Mouse (Mus musculus): ENCODE data around the gene Rnf212. TPM values are rescaled to one million over a fixed set of nuclear protein-coding genes. Genes with fewer than 3 reads are reported as not detected.

Gene Rnf212
- polyA plus RNA-seq, 1 experiment, result not detected

- H3ac ChIP-seq (ENCODE audit: control insufficient read depth, insufficient read length, low read depth), result no peak overlapping the region
- H3K27me3 ChIP-seq (ENCODE audit: control insufficient read depth, insufficient read depth, insufficient read length), result no peaks in the 10 kb centered on the region
- no peaks in the 10 kb centered on the region for H3K79me3 ChIP-seq (ENCODE audit: low read depth)
- no peak overlapping the region for H3K4me3 ChIP-seq (ENCODE audit: insufficient read depth, poor library complexity, severe bottlenecking)
- no peaks in the 10 kb centered on the region for H3K36me3 ChIP-seq (ENCODE audit: control insufficient read depth, insufficient read depth)
- no peak for TF ChIP-seq MYOD1 (IDR thresholded peaks at IDR 0.05; ENCODE audit: control insufficient read depth, insufficient read length, low read depth)
- no peak for TF ChIP-seq FOSL1 (IDR thresholded peaks at IDR 0.05; ENCODE audit: insufficient read depth, low read length, poor library complexity, severe bottlenecking)
- TF ChIP-seq MAX (IDR thresholded peaks at IDR 0.05), result no peak
- TF ChIP-seq CTCF (IDR thresholded peaks at IDR 0.05; ENCODE audit: control insufficient read depth, insufficient read depth, insufficient read length), result no peak
- TF ChIP-seq MYOG (IDR thresholded peaks at IDR 0.05; ENCODE audit: control insufficient read depth, extremely low read depth, insufficient read length), result no peak
- TF ChIP-seq USF1 (IDR thresholded peaks at IDR 0.05; ENCODE audit: low read depth), result no peak
- no peak for TF ChIP-seq CEBPB (IDR thresholded peaks at IDR 0.05; ENCODE audit: low read depth)
- no peaks in the 10 kb centered on the region for H3K79me2 ChIP-seq (ENCODE audit: control insufficient read depth, insufficient read depth)
These were observed 74.4 kb downstream of the Rnf212 start for GRCm38 (mm10) chr5:108700346-108700745.

DNA sequence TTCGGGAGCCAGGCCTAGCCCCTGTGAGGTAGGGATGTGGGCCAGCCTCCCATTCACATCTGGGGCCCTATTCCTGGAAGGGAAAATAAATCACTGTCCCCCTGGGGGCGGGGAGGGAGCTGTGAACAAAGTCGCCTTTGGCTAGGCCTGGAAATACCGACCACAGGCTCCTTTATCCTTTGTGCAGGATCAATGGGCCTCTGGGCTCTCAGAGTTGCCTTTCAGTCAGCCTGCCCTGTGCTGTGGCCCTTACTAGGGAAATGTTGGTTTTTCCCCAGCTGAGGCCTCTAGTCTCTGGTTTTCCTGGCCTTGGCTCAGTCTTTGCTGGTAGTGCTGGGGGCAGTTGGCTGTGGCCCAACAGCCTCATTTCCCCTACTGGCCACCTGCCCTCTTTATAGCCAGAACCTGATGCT lies 77.4 kb downstream of the Rnf212 start:
- H3K79me3 ChIP-seq (ENCODE audit: low read depth), result no peaks in the 10 kb centered on the region
- TF ChIP-seq CEBPB (IDR thresholded peaks at IDR 0.05; ENCODE audit: low read depth) (no peak), MAX (IDR thresholded peaks at IDR 0.05) (no peak), FOSL1 (IDR thresholded peaks at IDR 0.05; ENCODE audit: insufficient read depth, low read length, poor library complexity, severe bottlenecking) (no peak), MYOG (IDR thresholded peaks at IDR 0.05; ENCODE audit: control insufficient read depth, extremely low read depth, insufficient read length) (no peak), CTCF (IDR thresholded peaks at IDR 0.05; ENCODE audit: control insufficient read depth, insufficient read depth, insufficient read length) (no peak), MYOD1 (IDR thresholded peaks at IDR 0.05; ENCODE audit: control insufficient read depth, insufficient read length, low read depth) (no peak), USF1 (IDR thresholded peaks at IDR 0.05; ENCODE audit: low read depth) (no peak)
- no peak overlapping the region for H3K4me3 ChIP-seq (ENCODE audit: insufficient read depth, poor library complexity, severe bottlenecking)
- no peaks in the 10 kb centered on the region for H3K36me3 ChIP-seq (ENCODE audit: control insufficient read depth, insufficient read depth)
- no peaks in the 10 kb centered on the region for H3K79me2 ChIP-seq (ENCODE audit: control insufficient read depth, insufficient read depth)
- H3ac ChIP-seq (ENCODE audit: control insufficient read depth, insufficient read length, low read depth), result no peak overlapping the region
- H3K27me3 ChIP-seq (ENCODE audit: control insufficient read depth, insufficient read depth, insufficient read length), result no peaks in the 10 kb centered on the region

DNA sequence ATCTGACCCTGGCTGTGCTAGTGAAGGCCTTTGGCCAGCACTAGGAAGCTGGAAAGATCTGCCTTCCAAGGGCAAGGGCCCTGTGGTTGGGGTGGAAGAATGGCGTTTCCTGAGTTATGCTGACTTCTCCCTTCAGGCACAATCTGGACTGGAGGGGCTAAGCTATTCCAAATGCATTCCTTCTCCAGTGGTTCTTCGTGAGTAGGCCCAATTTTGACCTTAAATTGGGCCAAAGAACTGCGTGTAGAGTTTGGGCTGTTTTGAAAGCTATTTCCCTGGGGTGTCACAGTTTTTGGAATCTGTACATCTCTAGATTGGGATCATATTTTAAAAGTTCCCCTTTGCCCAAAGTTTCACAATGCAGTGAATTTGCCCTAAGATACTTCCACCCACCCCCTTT lies 78.2 kb downstream of the Rnf212 start:
- Histone ChIP-seq H3K36me3 (ENCODE audit: control insufficient read depth, insufficient read depth) (no peaks in the 10 kb centered on the region), H3ac (ENCODE audit: control insufficient read depth, insufficient read length, low read depth) (no peak overlapping the region), H3K27me3 (ENCODE audit: control insufficient read depth, insufficient read depth, insufficient read length) (no peaks in the 10 kb centered on the region), H3K4me3 (ENCODE audit: insufficient read depth, poor library complexity, severe bottlenecking) (no peak overlapping the region), H3K79me3 (ENCODE audit: low read depth) (no peaks in the 10 kb centered on the region), H3K79me2 (ENCODE audit: control insufficient read depth, insufficient read depth) (no peaks in the 10 kb centered on the region)
- TF ChIP-seq MYOD1 (IDR thresholded peaks at IDR 0.05; ENCODE audit: control insufficient read depth, insufficient read length, low read depth) (no peak), CEBPB (IDR thresholded peaks at IDR 0.05; ENCODE audit: low read depth) (no peak), MAX (IDR thresholded peaks at IDR 0.05) (no peak), FOSL1 (IDR thresholded peaks at IDR 0.05; ENCODE audit: insufficient read depth, low read length, poor library complexity, severe bottlenecking) (no peak), CTCF (IDR thresholded peaks at IDR 0.05; ENCODE audit: control insufficient read depth, insufficient read depth, insufficient read length) (no peak), USF1 (IDR thresholded peaks at IDR 0.05; ENCODE audit: low read depth) (no peak), MYOG (IDR thresholded peaks at IDR 0.05; ENCODE audit: control insufficient read depth, extremely low read depth, insufficient read length) (no peak)

GRCm38 (mm10) chr5:108695861-108696260 lies 78.9 kb downstream of the Rnf212 start:
- H3K27me3 ChIP-seq (ENCODE audit: control insufficient read depth, insufficient read depth, insufficient read length), result no peaks in the 10 kb centered on the region

GRCm38 (mm10) chr5:108694352-108695261 lies 80.2 kb downstream of the Rnf212 start:
- no peaks in the 10 kb centered on the region for H3K27me3 ChIP-seq (ENCODE audit: control insufficient read depth, insufficient read depth, insufficient read length)
- peak overlapping the region; percentile 45 for H3K4me3 ChIP-seq (ENCODE audit: insufficient read depth, poor library complexity, severe bottlenecking)
- no peaks in the 10 kb centered on the region for H3K79me2 ChIP-seq (ENCODE audit: control insufficient read depth, insufficient read depth)

More at GRCm38 (mm10) chr5:108695861-108696260, 78.9 kb downstream of the Rnf212 start:
- no peaks in the 10 kb centered on the region for H3K79me3 ChIP-seq (ENCODE audit: low read depth)
- no peak overlapping the region for H3ac ChIP-seq (ENCODE audit: control insufficient read depth, insufficient read length, low read depth)
- H3K36me3 ChIP-seq (ENCODE audit: control insufficient read depth, insufficient read depth), result no peaks in the 10 kb centered on the region
- H3K79me2 ChIP-seq (ENCODE audit: control insufficient read depth, insufficient read depth), result no peaks in the 10 kb centered on the region
- H3K4me3 ChIP-seq (ENCODE audit: insufficient read depth, poor library complexity, severe bottlenecking), result no peak overlapping the region
- no peak for TF ChIP-seq MYOG (IDR thresholded peaks at IDR 0.05; ENCODE audit: control insufficient read depth, extremely low read depth, insufficient read length)
- TF ChIP-seq MYOD1 (IDR thresholded peaks at IDR 0.05; ENCODE audit: control insufficient read depth, insufficient read length, low read depth), result no peak
- TF ChIP-seq MAX (IDR thresholded peaks at IDR 0.05), result no peak
- TF ChIP-seq CTCF (IDR thresholded peaks at IDR 0.05; ENCODE audit: control insufficient read depth, insufficient read depth, insufficient read length), result no peak
- TF ChIP-seq USF1 (IDR thresholded peaks at IDR 0.05; ENCODE audit: low read depth), result no peak
- TF ChIP-seq CEBPB (IDR thresholded peaks at IDR 0.05; ENCODE audit: low read depth), result no peak
- TF ChIP-seq FOSL1 (IDR thresholded peaks at IDR 0.05; ENCODE audit: insufficient read depth, low read length, poor library complexity, severe bottlenecking), result no peak

More at GRCm38 (mm10) chr5:108694352-108695261, 80.2 kb downstream of the Rnf212 start:
- Histone ChIP-seq H3K79me3 (ENCODE audit: low read depth) (no peaks in the 10 kb centered on the region), H3ac (ENCODE audit: control insufficient read depth, insufficient read length, low read depth) (peak overlapping the region; percentile 89), H3K36me3 (ENCODE audit: control insufficient read depth, insufficient read depth) (no peaks in the 10 kb centered on the region)
- TF ChIP-seq CEBPB (IDR thresholded peaks at IDR 0.05; ENCODE audit: low read depth), result no peak
- no peak for TF ChIP-seq MYOG (IDR thresholded peaks at IDR 0.05; ENCODE audit: control insufficient read depth, extremely low read depth, insufficient read length)
- TF ChIP-seq MYOD1 (IDR thresholded peaks at IDR 0.05; ENCODE audit: control insufficient read depth, insufficient read length, low read depth), result no peak
- no peak for TF ChIP-seq USF1 (IDR thresholded peaks at IDR 0.05; ENCODE audit: low read depth)
- TF ChIP-seq MAX (IDR thresholded peaks at IDR 0.05), result no peak
- TF ChIP-seq CTCF (IDR thresholded peaks at IDR 0.05; ENCODE audit: control insufficient read depth, insufficient read depth, insufficient read length), result no peak

Data from C2C12 (cell line).